Mouse (Mus musculus) heart, embryonic 11.5 days (tissue): Measurements from ENCODE around the gene Thoc5. TPM values are rescaled to one million over a fixed set of nuclear protein-coding genes. Genes with fewer than 3 reads are reported as not detected.
A peak's percentile ranks its signal among the peaks of the same experiment; 100 is the strongest.

Experiments used
- ATAC-seq: fragments of 200-750 bp; cut with Nextera tagmentation; replicated peaks from 2 replicates; pipeline ENCODE4 v1.8.0; 2017; ENCODE audit warnings: moderate library complexity; ENCODE audit not compliant: insufficient number of reproducible peaks, low FRiP score, low TSS enrichment
- H3K27ac ChIP-seq: fragments of 300-500 bp; sonication (generic); 2 replicates; pipeline ENCODE4 v1.5.1; 2014; ENCODE audit warnings: mild to moderate bottlenecking, low read depth, low read length
- H3K27me3 ChIP-seq: fragments of 300-500 bp; sonication (generic); 2 replicates; pipeline ENCODE4 v1.6.1; 2014; ENCODE audit warnings: mild to moderate bottlenecking, low read length, mixed read lengths; ENCODE audit not compliant: control insufficient read depth, insufficient read depth
- H3K36me3 ChIP-seq: fragments of 300-500 bp; sonication (generic); 2 replicates; pipeline ENCODE4 v1.6.1; 2014; ENCODE audit warnings: mild to moderate bottlenecking, low read length, moderate library complexity, mixed read lengths; ENCODE audit not compliant: control insufficient read depth, insufficient read depth
- H3K4me1 ChIP-seq: fragments of 300-500 bp; sonication (generic); 2 replicates; pipeline ENCODE4 v1.6.1; 2014; ENCODE audit warnings: low read length; ENCODE audit not compliant: control insufficient read depth, insufficient read depth
- H3K4me2 ChIP-seq: fragments of 300-500 bp; sonication (generic); 2 replicates; pipeline ENCODE4 v1.6.1; 2014; ENCODE audit warnings: mild to moderate bottlenecking, moderate library complexity
- H3K4me3 ChIP-seq: fragments of 300-500 bp; sonication (generic); 2 replicates; pipeline ENCODE4 v1.5.1; 2014; ENCODE audit warnings: low read depth, low read length
- H3K9ac ChIP-seq: fragments of 300-500 bp; sonication (generic); 2 replicates; pipeline ENCODE4 v1.6.1; 2014; ENCODE audit warnings: mild to moderate bottlenecking, low read depth, low read length, moderate library complexity
- H3K9me3 ChIP-seq: fragments of 300-500 bp; sonication (generic); replicated peaks from 2 replicates; pipeline ENCODE4 v1.6.1; 2016; ENCODE audit warnings: low read length; ENCODE audit not compliant: control insufficient read depth
- WGBS: fragments of 180-500 bp; shearing (Covaris S2); extraction: QIAGEN DNeasy Blood & Tissue Kit; methylation state at CpG from one replicate; pipeline ENCODE4 v1.1.7; 2014; ENCODE audit not compliant: insufficient replicate concordance; 5-methylcytosine and 5-hydroxymethylcytosine counted together
- polyA plus RNA-seq: library from polyadenylated mRNA; unstranded; fragments of >200 nt; fragmentation: Nextera tagmentation; extraction: Ambion mirVana; gene quantifications from 2 replicates; pipeline ENCODE4 v1.2.1, GENCODE M21; 2014

Thoc5 gene
- polyA plus RNA-seq, 1 experiment from 2014 or later = 28.1 TPM

DNA sequence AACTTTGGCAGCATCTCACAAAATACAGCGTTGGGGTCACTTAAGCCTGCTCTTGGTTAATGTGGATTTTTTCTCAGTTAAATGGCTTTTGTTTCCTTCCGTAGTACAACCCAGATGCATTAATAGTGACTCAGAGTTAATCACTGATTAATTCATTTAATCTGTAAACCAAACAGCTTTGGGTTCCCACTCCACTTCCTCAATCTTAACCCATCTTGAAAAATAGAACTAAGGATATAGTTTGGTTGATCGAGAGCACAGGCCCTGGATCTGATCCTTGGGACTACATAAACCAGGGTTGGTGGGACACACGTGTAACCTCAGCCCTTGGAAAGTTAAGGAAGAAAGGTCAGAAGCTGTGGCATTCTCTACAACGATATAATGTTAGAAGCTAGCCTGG is 41.1 kb downstream of the Thoc5 start:
- H3K4me3 ChIP-seq = no peak overlapping the region
- no peak overlapping the region for H3K4me2 ChIP-seq
- no peaks in the 10 kb centered on the region for H3K27me3 ChIP-seq
- H3K9me3 ChIP-seq = no peaks in the 10 kb centered on the region
- no peaks in the 10 kb centered on the region for H3K36me3 ChIP-seq
- no peak overlapping the region for H3K27ac ChIP-seq
- 78% methylated on average over 5 of the region's 5 CpGs for whole genome bisulfite sequencing
- H3K4me1 ChIP-seq = peaks cover 8% of the 10 kb centered on the region
- ATAC-seq = no peak
- no peak overlapping the region for H3K9ac ChIP-seq

GRCm38 (mm10) chr11:4946530-4946929 is 51.4 kb downstream of the Thoc5 start:
- no peak overlapping the region for H3K27ac ChIP-seq
- H3K4me2 ChIP-seq = peak overlapping the region; percentile 79
- ATAC-seq = no peak
- H3K9me3 ChIP-seq = no peaks in the 10 kb centered on the region
- WGBS = 37% methylated on average over 13 of the region's 13 CpGs
- H3K4me3 ChIP-seq = peak overlapping the region; percentile 61
- H3K4me1 ChIP-seq = peaks cover 9% of the 10 kb centered on the region
- peaks cover 69% of the 10 kb centered on the region for H3K27me3 ChIP-seq
- no peaks in the 10 kb centered on the region for H3K36me3 ChIP-seq
- no peak overlapping the region for H3K9ac ChIP-seq

DNA sequence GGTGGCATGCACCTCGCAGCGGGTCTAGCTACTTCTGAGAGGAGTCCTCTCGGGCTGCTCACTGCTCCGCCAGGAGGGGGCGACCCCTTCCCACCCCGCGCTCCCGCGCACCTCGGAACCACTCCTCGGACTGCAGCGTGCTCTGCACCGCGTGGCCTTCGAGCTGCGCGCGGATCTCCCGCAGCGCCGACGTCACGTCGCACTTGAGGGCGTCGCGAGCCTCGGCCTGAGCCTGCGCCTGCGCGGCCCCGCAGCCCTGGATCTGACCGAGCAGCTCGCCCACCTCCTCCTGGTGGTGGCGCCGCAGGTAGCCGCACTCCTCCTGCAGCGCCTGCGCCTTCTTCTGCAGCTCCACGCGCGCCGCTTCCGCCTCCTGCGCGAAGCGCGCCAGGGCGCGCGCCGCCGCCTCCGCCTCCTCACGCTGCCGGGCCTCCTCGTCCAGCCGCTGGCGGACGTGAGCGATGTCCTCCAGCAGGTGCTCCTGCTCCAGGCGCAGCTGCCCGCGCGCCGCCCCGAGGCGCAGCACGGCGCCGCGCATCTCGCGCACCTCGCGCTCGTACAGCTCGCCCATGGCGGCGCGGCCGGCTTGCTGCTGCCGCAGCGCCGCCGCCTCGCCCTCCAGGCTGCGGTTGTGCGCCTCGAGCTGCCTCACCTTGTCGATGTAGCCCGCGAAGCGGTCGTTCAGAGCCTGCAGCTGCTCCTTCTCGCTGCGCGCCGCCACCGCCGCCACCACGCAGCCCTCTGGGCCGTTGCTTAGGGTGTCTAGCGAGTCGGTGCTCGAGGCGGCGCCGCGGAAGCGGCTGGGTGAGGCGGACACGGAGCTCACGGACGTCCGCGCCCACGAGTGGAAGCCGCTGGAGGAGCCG is 52.1 kb downstream of the Thoc5 start:
- peaks cover 74% of the 10 kb centered on the region for H3K27me3 ChIP-seq
- peak overlapping the region; percentile 79 for H3K4me2 ChIP-seq
- ATAC-seq = peak; percentile 51; the same call in 1 of the 2 replicates
- peaks cover 9% of the 10 kb centered on the region for H3K4me1 ChIP-seq
- H3K36me3 ChIP-seq = no peaks in the 10 kb centered on the region
- H3K4me3 ChIP-seq = peak overlapping the region; percentile 61
- H3K27ac ChIP-seq = no peak overlapping the region
- H3K9ac ChIP-seq = no peak overlapping the region
- H3K9me3 ChIP-seq = no peaks in the 10 kb centered on the region
- WGBS = under 1% methylated on average over 116 of the region's 120 CpGs

DNA sequence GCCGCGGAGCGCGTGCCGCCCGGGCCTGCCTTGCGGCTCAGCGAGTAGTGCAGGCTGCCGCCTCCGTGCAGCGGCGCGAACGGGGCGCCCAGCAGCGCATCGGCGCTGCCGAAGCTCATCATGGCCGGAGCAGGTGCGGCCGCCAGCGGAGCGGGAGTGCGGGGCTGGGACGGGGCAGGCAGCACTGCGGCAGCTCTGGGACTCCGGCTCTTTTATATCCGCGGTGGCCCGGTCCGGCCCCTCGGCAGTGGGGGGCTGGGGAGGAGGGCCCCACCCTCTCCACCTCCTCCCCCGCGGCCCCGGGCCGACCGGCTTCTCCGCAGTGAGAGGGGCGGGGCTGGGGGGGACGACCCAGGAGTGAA is 52.7 kb downstream of the Thoc5 start, which contains the start of gene Nefh:
Nefh (minus strand) TSS at position 252 of the 362 bp plus-strand sequence.
- under 1% methylated on average over 29 of the region's 41 CpGs for WGBS

GRCm38 (mm10) chr11:4948792-4949191 is 53.7 kb downstream of the Thoc5 start:
- Histone ChIP-seq H3K4me3 (no peak overlapping the region), H3K4me1 (peaks cover 9% of the 10 kb centered on the region), H3K36me3 (no peaks in the 10 kb centered on the region), H3K4me2 (no peak overlapping the region), H3K27me3 (peaks cover 88% of the 10 kb centered on the region), H3K9me3 (no peaks in the 10 kb centered on the region), H3K9ac (no peak overlapping the region), H3K27ac (no peak overlapping the region)
- ATAC-seq = no peak
- WGBS = 41% methylated on average over 8 of the region's 8 CpGs

More for the DNA sequence above, 52.7 kb downstream of the Thoc5 start, which contains the start of gene Nefh:
- no peaks in the 10 kb centered on the region for H3K9me3 ChIP-seq
- no peaks in the 10 kb centered on the region for H3K36me3 ChIP-seq
- H3K4me3 ChIP-seq = peak within 1 kb of the TSS; percentile 61
- no peak within 1 kb of the TSS for H3K27ac ChIP-seq
- no peak for ATAC-seq
- H3K9ac ChIP-seq = no peak within 1 kb of the TSS
- peaks cover 9% of the 10 kb centered on the region for H3K4me1 ChIP-seq
- H3K4me2 ChIP-seq = peak within 1 kb of the TSS; percentile 79
- H3K27me3 ChIP-seq = peaks cover 78% of the 10 kb centered on the region

GRCm38 (mm10) chr11:4949256-4950044 is 54.3 kb downstream of the Thoc5 start:
- H3K9me3 ChIP-seq = no peaks in the 10 kb centered on the region
- peaks cover 92% of the 10 kb centered on the region for H3K27me3 ChIP-seq
- WGBS = 6% methylated on average over 23 of the region's 23 CpGs
- no peaks in the 10 kb centered on the region for H3K36me3 ChIP-seq
- peaks cover 9% of the 10 kb centered on the region for H3K4me1 ChIP-seq
- H3K9ac ChIP-seq = no peak overlapping the region
- H3K27ac ChIP-seq = no peak overlapping the region
- H3K4me2 ChIP-seq = no peak overlapping the region
- ATAC-seq = no peak
- no peak overlapping the region for H3K4me3 ChIP-seq

GRCm38 (mm10) chr11:4953401-4953800 is 58.3 kb downstream of the Thoc5 start:
- Histone ChIP-seq H3K4me3 (no peak overlapping the region), H3K4me1 (no peaks in the 10 kb centered on the region), H3K27ac (no peak overlapping the region), H3K27me3 (peaks cover 67% of the 10 kb centered on the region), H3K36me3 (no peaks in the 10 kb centered on the region), H3K9me3 (no peaks in the 10 kb centered on the region), H3K9ac (no peak overlapping the region), H3K4me2 (no peak overlapping the region)
- WGBS = 5% methylated on average over 6 of the region's 6 CpGs
- ATAC-seq = no peak

- WGBS = under 1% methylated on average over 8 of the region's 8 CpGs
- Histone ChIP-seq H3K9ac (no peak overlapping the region), H3K27ac (no peak overlapping the region), H3K4me1 (no peaks in the 10 kb centered on the region), H3K27me3 (peaks cover 62% of the 10 kb centered on the region), H3K9me3 (no peaks in the 10 kb centered on the region), H3K36me3 (no peaks in the 10 kb centered on the region), H3K4me3 (no peak overlapping the region), H3K4me2 (no peak overlapping the region)
- ATAC-seq = no peak
Measured at GRCm38 (mm10) chr11:4953918-4954317, 58.8 kb downstream of the Thoc5 start.
